Mouse (Mus musculus) heart, adult 11 months (tissue): Measurements from ENCODE around the gene Zbtb18.

Source experiments
- DNase-seq: peaks from one replicate; pipeline ENCODE4 v3.0.0; 2022

Zbtb18 gene

GRCm38 (mm10) chr1:177447541-177448111 is 5.5 kb downstream of the Zbtb18 start:
- DNase-seq, result peak; percentile 80

GRCm38 (mm10) chr1:177448121-177448561 is 6.0 kb downstream of the Zbtb18 start:
- peak; percentile 79 for DNase-seq

GRCm38 (mm10) chr1:177448921-177449320 is 6.8 kb downstream of the Zbtb18 start:
- no peak for DNase-seq

GRCm38 (mm10) chr1:177449857-177450256 is 7.7 kb downstream of the Zbtb18 start:
- DNase-seq, result peak; percentile 69

GRCm38 (mm10) chr1:177451041-177451440 is 8.9 kb downstream of the Zbtb18 start:
- no peak for DNase-seq

- DNase-seq, result peak; percentile 59
Measured at GRCm38 (mm10) chr1:177451991-177452431, 9.9 kb downstream of the Zbtb18 start.

GRCm38 (mm10) chr1:177452987-177453386 is 10.8 kb downstream of the Zbtb18 start:
- peak; percentile 37 for DNase-seq

GRCm38 (mm10) chr1:177453806-177454205 is 11.7 kb downstream of the Zbtb18 start:
- peak; percentile 42 for DNase-seq

GRCm38 (mm10) chr1:177454492-177454891 is 12.3 kb downstream of the Zbtb18 start:
- DNase-seq, result no peak

GRCm38 (mm10) chr1:177455466-177455865 is 13.3 kb downstream of the Zbtb18 start:
- peak; percentile 36 for DNase-seq

GRCm38 (mm10) chr1:177456208-177456607 is 14.1 kb downstream of the Zbtb18 start:
- peak; percentile 8 for DNase-seq

- peak; percentile 68 for DNase-seq
Measured at GRCm38 (mm10) chr1:177456772-177457171, 14.6 kb downstream of the Zbtb18 start.

GRCm38 (mm10) chr1:177457981-177458380 is 15.8 kb downstream of the Zbtb18 start:
- DNase-seq, result peak; percentile 54

- peak; percentile 83 for DNase-seq
Measured at GRCm38 (mm10) chr1:177458456-177459389, 16.6 kb downstream of the Zbtb18 start.

- DNase-seq, result no peak
Measured at GRCm38 (mm10) chr1:177459536-177459935, 17.4 kb downstream of the Zbtb18 start.

- peak; percentile 94 for DNase-seq
Measured at GRCm38 (mm10) chr1:177467150-177467549, 25.0 kb downstream of the Zbtb18 start.

GRCm38 (mm10) chr1:177468436-177468835 is 26.3 kb downstream of the Zbtb18 start:
- DNase-seq, result peak; percentile 83

- peak; percentile 94 for DNase-seq
Measured at GRCm38 (mm10) chr1:177470091-177470490, 27.9 kb downstream of the Zbtb18 start.

GRCm38 (mm10) chr1:177470951-177471350 is 28.8 kb downstream of the Zbtb18 start:
- peak; percentile 67 for DNase-seq

GRCm38 (mm10) chr1:177475542-177476197 is 33.5 kb downstream of the Zbtb18 start:
- DNase-seq, result peak; percentile 11

GRCm38 (mm10) chr1:177478578-177478977 is 36.4 kb downstream of the Zbtb18 start:
- DNase-seq, result no peak

- no peak for DNase-seq
Measured at GRCm38 (mm10) chr1:177479356-177480004, 37.3 kb downstream of the Zbtb18 start.

GRCm38 (mm10) chr1:177483612-177484011 is 41.5 kb downstream of the Zbtb18 start:
- no peak for DNase-seq
